Mouse (Mus musculus): ENCODE measurements around the gene Chst11.

Chst11 gene

DNA sequence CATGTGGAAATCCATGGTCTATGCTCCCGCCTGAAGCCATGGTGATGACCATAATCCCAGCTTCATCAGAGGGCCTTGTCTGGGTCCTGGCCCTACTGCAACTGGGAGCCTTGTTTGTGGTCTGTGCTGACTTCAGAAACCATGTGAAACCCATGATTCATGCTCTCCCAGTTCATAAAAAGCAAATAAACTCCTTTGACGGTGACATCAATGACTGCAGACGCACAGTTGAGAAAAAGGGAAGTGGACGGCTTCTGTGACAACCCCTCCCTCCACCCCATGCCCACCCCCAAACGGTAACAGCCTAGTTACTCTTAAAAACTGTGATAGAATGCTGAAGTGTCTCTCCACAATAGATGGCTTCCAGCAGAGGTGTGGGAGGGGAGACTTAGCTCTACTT is 230.3 kb downstream of the Chst11 start:
- no peak for DNase-seq (ENCODE audit: low read depth)

DNA sequence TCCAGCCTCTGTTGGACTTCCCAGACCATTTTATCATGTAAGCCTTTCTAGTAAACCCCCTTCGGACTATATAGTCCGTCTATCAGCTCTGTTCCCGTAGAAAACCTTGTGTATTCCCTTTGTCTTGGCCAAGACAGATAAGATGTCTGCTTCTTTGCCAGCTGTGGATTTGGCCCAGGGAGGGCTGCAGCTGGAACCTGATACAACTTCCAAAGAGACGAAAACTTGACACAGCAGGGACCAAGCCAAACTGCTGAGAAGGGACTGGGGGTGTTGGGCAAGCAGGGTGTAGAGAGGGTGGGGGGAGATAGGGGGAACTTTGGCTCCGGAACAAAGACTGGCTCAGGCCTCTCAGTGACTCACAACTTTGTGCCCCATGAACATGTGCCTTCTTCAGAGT is 232.0 kb downstream of the Chst11 start:
- DNase-seq (ENCODE audit: low read depth): no peak

DNA sequence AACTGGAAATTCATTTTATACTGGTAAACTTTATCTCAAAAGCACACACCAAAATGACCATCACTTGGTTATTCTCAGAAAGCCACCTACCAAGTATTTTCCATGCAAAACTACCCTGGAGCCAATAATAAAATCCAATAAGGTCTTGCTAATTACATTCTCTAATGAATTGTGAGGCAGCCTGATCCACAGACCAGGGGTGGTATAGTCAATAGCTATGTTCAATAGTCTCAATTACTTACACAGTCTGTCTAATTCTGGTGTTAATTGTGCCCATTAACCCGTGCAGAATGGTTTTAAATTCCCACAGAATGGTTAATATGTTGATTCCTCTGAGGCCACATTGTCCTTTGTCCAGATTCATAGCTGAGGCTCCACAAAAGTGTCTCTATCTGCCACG is 233.5 kb downstream of the Chst11 start:
- DNase-seq (ENCODE audit: low read depth): no peak

DNA sequence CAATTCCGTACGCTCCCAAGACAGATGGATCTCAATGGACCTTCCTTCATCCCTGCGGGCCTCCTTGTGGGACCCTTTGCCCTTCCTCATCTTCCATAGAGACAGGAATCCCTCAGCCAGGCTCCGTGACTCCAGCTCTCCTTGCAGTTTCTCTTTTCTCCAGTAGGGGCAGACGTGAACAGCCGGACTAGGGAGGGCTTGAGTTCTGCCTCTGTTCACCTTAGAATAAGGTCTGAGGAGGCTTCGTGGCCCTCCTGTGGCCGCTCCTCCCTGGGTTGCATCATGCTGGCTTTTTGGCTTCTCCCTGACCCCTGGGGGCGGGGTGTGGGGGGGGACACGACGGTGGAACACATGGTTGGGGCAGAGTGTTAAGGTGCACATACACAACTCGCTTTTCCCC is 234.4 kb downstream of the Chst11 start:
- peak; percentile 56 for DNase-seq (ENCODE audit: low read depth)

DNA sequence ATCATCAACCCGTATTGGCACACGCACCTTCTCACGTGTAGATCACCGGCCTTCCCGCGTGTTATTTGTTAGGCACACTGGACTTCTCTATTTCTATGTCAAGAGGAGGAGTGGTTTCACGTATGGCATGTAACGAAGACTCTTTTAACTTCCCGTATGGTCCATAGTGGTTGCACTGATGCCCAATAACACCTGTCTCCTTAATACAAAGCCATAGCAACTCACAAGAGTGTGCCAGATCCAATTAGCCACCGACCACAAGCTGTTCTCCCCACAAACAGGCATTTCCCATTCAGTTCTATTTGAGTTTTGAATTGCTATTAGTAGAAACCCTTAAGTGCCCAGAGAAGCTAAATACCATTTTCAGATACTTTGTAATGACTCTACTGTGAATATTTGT is 234.9 kb downstream of the Chst11 start:
- no peak for DNase-seq (ENCODE audit: low read depth)

DNA sequence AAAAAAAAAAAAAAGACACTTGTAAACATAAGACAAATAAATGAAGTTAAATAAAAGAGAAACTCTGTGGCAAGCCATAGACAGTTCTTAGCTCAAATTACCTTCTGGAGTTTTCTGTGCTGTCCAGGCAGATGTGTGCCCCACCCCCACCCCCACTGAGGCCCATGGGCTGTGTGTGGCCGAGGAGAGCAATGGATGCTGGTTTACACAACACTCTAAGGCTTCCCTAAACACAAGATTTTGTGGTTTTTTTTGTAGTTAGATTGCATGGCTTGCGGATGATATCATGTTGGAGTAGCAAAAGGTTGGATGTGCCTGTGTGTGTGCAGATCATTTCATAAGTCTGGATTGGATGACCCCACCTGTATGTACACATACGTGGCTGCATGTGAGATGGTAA is 235.5 kb downstream of the Chst11 start:
- no peak for DNase-seq (ENCODE audit: low read depth)

DNA sequence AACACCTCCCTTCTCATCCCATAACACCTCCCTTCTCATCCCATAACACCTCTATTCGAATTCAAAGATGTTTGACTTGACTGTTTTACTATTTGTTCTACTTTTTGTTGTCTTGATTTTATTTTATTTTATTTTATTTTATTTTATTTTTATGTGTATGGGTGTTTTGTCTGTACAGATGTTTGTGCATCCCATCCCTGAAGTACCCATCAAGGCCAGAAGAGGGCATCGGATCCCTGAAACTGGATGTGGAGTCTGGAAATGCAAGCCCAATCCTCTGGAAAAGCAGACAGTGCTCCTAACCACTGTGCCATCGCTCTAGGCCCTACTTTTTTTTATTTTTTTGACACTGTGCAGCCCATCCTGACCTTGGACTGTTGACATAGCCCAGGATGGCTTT is 239.7 kb downstream of the Chst11 start:
- DNase-seq (ENCODE audit: low read depth): peak; percentile 12

DNA sequence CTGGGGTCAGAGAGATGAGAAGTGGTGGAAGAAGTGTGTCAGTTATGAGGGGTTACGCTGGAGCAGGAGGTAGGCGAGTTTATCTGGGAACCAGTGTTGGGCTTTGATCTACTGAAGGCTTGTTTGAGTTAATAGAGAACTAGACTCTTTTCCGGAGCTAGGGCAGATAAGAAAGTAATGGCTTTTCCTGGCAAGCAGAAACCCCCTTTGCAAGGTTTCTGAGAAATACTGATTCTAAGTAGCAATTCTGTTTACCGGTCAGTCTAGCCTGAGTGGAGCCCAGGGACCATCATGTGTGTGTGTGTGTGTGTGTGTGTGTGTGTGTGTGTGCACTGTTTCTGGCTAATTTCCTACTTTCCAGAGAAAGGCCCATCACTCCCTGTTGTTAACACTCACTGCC is 243.3 kb downstream of the Chst11 start:
- DNase-seq (ENCODE audit: low read depth): no peak

DNA sequence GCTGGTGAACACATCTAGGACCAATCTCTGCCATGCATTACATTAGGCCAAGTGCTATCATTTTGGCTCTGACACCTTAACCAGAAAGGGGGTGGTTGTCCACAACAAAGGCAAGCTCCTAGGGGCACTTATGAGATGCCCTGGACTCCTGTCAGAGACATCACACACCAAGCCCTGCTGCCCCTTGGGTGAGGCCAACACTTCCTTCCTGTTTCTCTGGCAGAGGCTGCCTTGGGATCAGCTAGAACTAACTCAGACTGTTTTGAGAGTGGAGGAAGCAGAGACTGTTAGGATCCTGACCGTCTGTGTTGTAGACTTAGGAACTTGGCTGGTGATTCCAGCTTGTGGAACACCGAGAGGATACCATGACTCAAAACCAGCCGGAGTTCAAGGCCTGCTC is 248.7 kb downstream of the Chst11 start:
- no peak for DNase-seq (ENCODE audit: low read depth)

DNA sequence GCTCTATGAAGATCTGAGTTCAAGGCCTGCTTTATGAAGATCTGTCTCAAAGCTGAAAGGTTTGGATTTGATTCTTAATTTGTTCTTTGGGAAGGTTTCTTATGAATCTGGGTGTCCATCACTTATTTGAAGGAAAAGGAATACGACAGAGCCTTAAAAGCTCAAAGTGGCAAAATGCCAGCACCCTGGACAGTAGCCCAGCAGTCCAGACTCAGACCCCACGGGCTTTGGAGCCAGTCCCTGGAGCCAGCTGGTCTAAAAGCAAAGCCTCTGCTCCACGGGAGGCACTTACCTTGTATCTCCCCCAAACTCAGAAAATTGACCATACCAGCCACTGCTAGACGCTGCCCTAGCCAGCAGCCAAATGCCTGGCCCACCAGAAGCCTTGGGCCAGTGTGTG is 249.1 kb downstream of the Chst11 start:
- no peak for DNase-seq (ENCODE audit: low read depth)

DNA sequence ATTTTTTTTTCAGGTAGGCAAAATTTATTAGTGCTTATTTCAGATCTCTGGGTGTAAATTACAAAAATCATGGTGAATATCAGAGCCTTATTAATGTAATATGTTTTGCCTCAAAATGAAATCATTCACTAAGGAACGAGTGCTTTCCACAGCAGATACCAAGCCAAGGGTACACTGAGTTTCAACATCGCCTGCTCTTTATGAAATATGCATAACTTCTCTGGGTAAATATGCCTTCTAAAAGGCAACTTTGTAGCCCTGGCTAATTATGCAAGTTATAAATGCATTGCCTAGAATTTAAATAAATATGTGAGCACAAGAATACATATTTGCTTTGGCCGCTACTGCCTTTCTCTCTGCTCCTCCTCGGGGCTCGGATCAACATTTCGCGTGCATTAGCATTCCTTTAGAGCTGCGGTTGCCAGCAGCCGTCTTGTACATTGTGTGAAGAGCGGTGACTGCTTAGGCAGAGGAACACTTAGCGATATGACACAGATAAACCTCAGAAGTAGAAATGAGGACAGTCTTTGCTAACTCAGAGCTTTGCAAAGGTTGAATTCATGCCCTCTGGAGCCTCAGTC is 256.9 kb downstream of the Chst11 start:
- no peak for DNase-seq (ENCODE audit: low read depth)

DNA sequence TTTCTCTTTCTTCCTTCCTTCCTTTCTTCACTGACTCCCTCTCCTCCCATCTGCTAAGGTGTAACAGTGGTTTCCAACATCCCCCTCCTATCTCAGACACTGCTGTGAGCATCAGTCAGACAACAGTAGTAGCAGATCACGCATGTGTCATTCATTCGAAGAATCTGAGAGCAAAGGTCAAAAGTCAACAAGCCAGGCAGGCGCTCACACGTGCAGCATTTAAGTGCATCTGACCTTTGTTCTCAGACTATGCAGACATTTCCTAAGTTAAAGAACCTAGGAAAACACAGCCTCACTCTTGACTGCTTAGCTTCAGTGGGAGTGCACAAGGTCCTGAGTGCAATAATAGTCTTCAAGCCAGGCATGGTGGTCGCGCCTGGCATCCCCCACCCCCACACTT is 258.8 kb downstream of the Chst11 start:
- no peak for DNase-seq (ENCODE audit: low read depth)

Data from induced T-regulatory cell, adult 2 months (primary cell).